ENCODE assay signal across 17 mouse cellular contexts in the genomic region with DNA sequence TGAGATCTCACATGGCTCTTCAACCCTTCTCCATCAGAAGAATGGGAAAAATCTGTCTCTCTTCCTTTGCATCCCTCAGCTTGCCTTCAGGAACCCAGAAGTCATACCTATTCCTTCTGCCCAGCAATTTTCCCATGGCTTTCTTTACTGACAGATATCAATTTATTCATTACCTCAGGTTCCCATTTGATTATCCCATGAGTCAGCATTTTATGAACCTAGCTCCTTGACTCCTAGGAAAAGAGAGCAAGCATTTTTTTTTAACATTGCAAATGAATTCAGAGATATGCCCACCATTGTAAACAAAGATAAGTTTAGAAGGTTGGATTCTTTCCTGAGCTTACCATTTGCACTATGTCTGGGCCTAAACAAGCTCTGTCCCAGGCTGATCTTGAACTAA.
DNase-seq lines count a peak whose midpoint lies in the region; TF ChIP-seq lines count a peak whose summit lies in the region.
"Had no signal": no experiment of that assay in that cellular context is flagged by ENCODE, and none has a peak within 500 bp of the region (broad histone marks: within the 10 kb centered on the region; RNA-seq: fewer than 3 reads in every experiment).

No protein-coding gene starts in this region.

- no peak overlapping the region for H3K4me2 ChIP-seq in CH12.LX (ENCODE audit: insufficient read depth, low read depth, poor library complexity, severe bottlenecking)

- dilution Hi-C loops in CH12.LX (cut with MboI; ENCODE audit: extremely low pct_ligation_motif_present, extremely low pct_unique_long_range_greater_than_20kb, low sequenced_read_pairs) = no loop called here

- H3K4me1 ChIP-seq in CH12.LX (ENCODE audit: control insufficient read depth in 1 of 2, insufficient read depth in 2 of 2) (no peaks in the 10 kb centered on the region), ES-E14 (ENCODE audit: control insufficient read depth in 2 of 2, insufficient read depth in 2 of 2, low read length in 2 of 2, poor library complexity in 1 of 2) (no peaks in the 10 kb centered on the region)

- no peak for TF ChIP-seq POLR2A in CH12.LX (IDR thresholded peaks at IDR 0.05; ENCODE audit: low read depth, low read length)

- TF ChIP-seq CTCF in CH12.LX (conservative IDR thresholded peaks at IDR 0.05 in 1 of 2, IDR thresholded peaks at IDR 0.05 in 1 of 2; ENCODE audit: low read depth in 2 of 2, low read length in 2 of 2) = no peak

- H3K27ac ChIP-seq in CH12.LX (ENCODE audit: insufficient read depth, low read depth) = no peak overlapping the region
- no peak overlapping the region for H3K27ac ChIP-seq in ES-E14 (ENCODE audit: insufficient read depth, low read depth, low read length, poor library complexity, severe bottlenecking)

- H3K4me3 ChIP-seq in CH12.LX (replicated peaks in 1 of 3; ENCODE audit: low read depth in 2 of 3, low read length in 2 of 3, poor library complexity in 1 of 3) (no peak overlapping the region), ES-E14 (ENCODE audit: insufficient read depth in 1 of 2, low read depth in 1 of 2, low read length in 2 of 2, poor library complexity in 1 of 2, severe bottlenecking in 1 of 2) (no peak overlapping the region)

- in situ Hi-C loops in CH12.LX (cut with MboI; ENCODE audit: low pct_ligation_motif_present, low pct_unique_long_range_greater_than_20kb, low sequenced_read_pairs) (no loop called here), ES-E14 (cut with MboI; ENCODE audit: low sequenced_read_pairs in 2 of 2, unreplicated experiment in 2 of 2) (no loop called here)

- H3K9ac ChIP-seq in CH12.LX (ENCODE audit: insufficient read depth, low read depth) (no peak overlapping the region), ES-E14 (ENCODE audit: insufficient read depth, low read depth, low read length, poor library complexity, severe bottlenecking) (no peak overlapping the region)

- H3K36me3 ChIP-seq in CH12.LX (replicated peaks in 1 of 2; ENCODE audit: control insufficient read depth in 1 of 2, insufficient read depth in 1 of 2, low read length in 1 of 2) (no peaks in the 10 kb centered on the region), ES-E14 (ENCODE audit: control insufficient read depth, insufficient read depth, low read length, poor library complexity, severe bottlenecking) (no peaks in the 10 kb centered on the region)
- H3K36me3 ChIP-seq: G1E had no signal

- H3K79me2 ChIP-seq in CH12.LX (replicated peaks; ENCODE audit: control insufficient read depth, extremely low read depth, insufficient read depth, poor library complexity, severe bottlenecking) = no peaks in the 10 kb centered on the region

- TF ChIP-seq EP300 in CH12.LX (IDR thresholded peaks at IDR 0.05; ENCODE audit: low read length) = no peak

- H3K9me3 ChIP-seq in CH12.LX (replicated peaks; ENCODE audit: low read length) = no peaks in the 10 kb centered on the region
- H3K9me3 ChIP-seq in ES-E14 (ENCODE audit: control insufficient read depth, insufficient read depth, low read depth, low read length) = no peaks in the 10 kb centered on the region
- H3K9me3 ChIP-seq: G1E had no signal

- DNase-seq in CH12.LX (ENCODE audit: extremely low read depth) = no peak
- DNase-seq in ES-E14 (ENCODE audit: low read depth, low spot score) = no peak
- DNase-seq in kidney, postnatal 10 days = no peak
- no peak for DNase-seq in ovary, postnatal 36 days (ENCODE audit: low spot score)
- DNase-seq: adrenal gland, adult 2 months; adrenal gland, adult 8-10 months; adrenal gland, postnatal 10 days; adrenal gland, postnatal 14 days; adrenal gland, postnatal 25 days; adrenal gland, postnatal 36 days; B cell, adult 2 months; cerebellum, adult 11 months; cerebellum, adult 11-12 months; cerebellum, adult 18-20 months; cerebellum, adult 2 months; cerebellum, adult 8-10 months had no signal

- TF ChIP-seq RAD21 in CH12.LX (IDR thresholded peaks at IDR 0.05; ENCODE audit: low read depth, low read length) = no peak

- no peaks in the 10 kb centered on the region for H3K27me3 ChIP-seq in CH12.LX (replicated peaks)

TF ChIP-seq in CH12.LX, 34 proteins besides CTCF, POLR2A, EP300 and RAD21:
- TF ChIP-seq MAFK (IDR thresholded peaks at IDR 0.05; ENCODE audit: insufficient replicate concordance, low read length) (peak; percentile 57; the same call in 1 of the 2 replicates), RCOR1 (conservative IDR thresholded peaks at IDR 0.05; ENCODE audit: low read depth, low read length) (no peak)

TF ChIP-seq in ES-E14, 5 proteins besides CTCF, POLR2A, EP300 and RAD21:
- TF ChIP-seq CHD2 (IDR thresholded peaks at IDR 0.05; ENCODE audit: low read depth, low read length) (no peak), MAFK (IDR thresholded peaks at IDR 0.05; ENCODE audit: insufficient read depth, low read depth, low read length) (peak; percentile 56; the same call in 1 of the 2 replicates)
